Mouse (Mus musculus): ENCODE measurements at regions not wholly inside any gene's neighbourhood (a gene's known extent, or its start where the extent isn't known, plus 50 kb on each side); places are given as distances from the start of the nearest gene placed in this dataset.

GRCm38 (mm10) chr13:110882661-110883172 lies 372.1 kb upstream of the Actbl2 start:
- no peak for TF ChIP-seq CTCF (IDR thresholded peaks at IDR 0.05; ENCODE audit: low read depth)
- Histone ChIP-seq H3K27ac (ENCODE audit: low read depth, low read length) (no peak overlapping the region), H3K36me3 (ENCODE audit: insufficient read depth) (no peaks in the 10 kb centered on the region), H3K9me3 (ENCODE audit: low read length) (no peaks in the 10 kb centered on the region), H3K4me1 (ENCODE audit: insufficient read depth) (no peaks in the 10 kb centered on the region; the same call in 1 of the 2 replicates), H3K4me3 (ENCODE audit: low read depth, low read length) (no peak overlapping the region), H3K4me2 (ENCODE audit: low read depth) (no peak overlapping the region), H3K27me3 (ENCODE audit: insufficient read depth, low read length) (no peaks in the 10 kb centered on the region), H3K9ac (no peak overlapping the region)
- DNase-seq (peak; percentile 48), ATAC-seq (peak; percentile 27; the same call in 1 of the 2 replicates)
- WGBS, result 50% methylated on average over 10 of the region's 10 CpGs

- ATAC-seq (no peak), DNase-seq (no peak)
- Histone ChIP-seq H3K27me3 (ENCODE audit: insufficient read depth, low read length) (no peaks in the 10 kb centered on the region), H3K4me1 (ENCODE audit: insufficient read depth) (no peaks in the 10 kb centered on the region), H3K9me3 (ENCODE audit: low read length) (no peaks in the 10 kb centered on the region), H3K27ac (ENCODE audit: low read depth, low read length) (no peak overlapping the region), H3K36me3 (ENCODE audit: insufficient read depth) (no peaks in the 10 kb centered on the region), H3K4me3 (ENCODE audit: low read depth, low read length) (no peak overlapping the region), H3K9ac (no peak overlapping the region), H3K4me2 (ENCODE audit: low read depth) (no peak overlapping the region)
- 83% methylated on average over 6 of the region's 6 CpGs for WGBS
- TF ChIP-seq CTCF (IDR thresholded peaks at IDR 0.05; ENCODE audit: low read depth), result no peak
These were observed 360.9 kb upstream of the Actbl2 start for GRCm38 (mm10) chr13:110893909-110894308.

- DNase-seq, result no peak
- 87% methylated on average over 6 of the region's 6 CpGs for WGBS
- H3K4me1 ChIP-seq (ENCODE audit: insufficient read depth), result no peaks in the 10 kb centered on the region
- no peaks in the 10 kb centered on the region for H3K36me3 ChIP-seq (ENCODE audit: insufficient read depth)
- no peak overlapping the region for H3K4me3 ChIP-seq (ENCODE audit: low read depth, low read length)
- no peak for ATAC-seq
- no peak overlapping the region for H3K4me2 ChIP-seq (ENCODE audit: low read depth)
- H3K9ac ChIP-seq, result no peak overlapping the region
- no peaks in the 10 kb centered on the region for H3K27me3 ChIP-seq (ENCODE audit: insufficient read depth, low read length)
- TF ChIP-seq CTCF (IDR thresholded peaks at IDR 0.05; ENCODE audit: low read depth), result no peak
- H3K27ac ChIP-seq (ENCODE audit: low read depth, low read length), result no peak overlapping the region
- H3K9me3 ChIP-seq (ENCODE audit: low read length), result no peaks in the 10 kb centered on the region
These were observed 359.5 kb upstream of the Actbl2 start for GRCm38 (mm10) chr13:110895349-110895748.

GRCm38 (mm10) chr13:110895900-110896299 lies 358.9 kb upstream of the Actbl2 start:
- no peaks in the 10 kb centered on the region for H3K4me1 ChIP-seq (ENCODE audit: insufficient read depth)
- no peaks in the 10 kb centered on the region for H3K27me3 ChIP-seq (ENCODE audit: insufficient read depth, low read length)
- no peak overlapping the region for H3K4me2 ChIP-seq (ENCODE audit: low read depth)
- DNase-seq, result no peak
- H3K27ac ChIP-seq (ENCODE audit: low read depth, low read length), result no peak overlapping the region
- WGBS, result 60% methylated on average over 8 of the region's 8 CpGs
- H3K36me3 ChIP-seq (ENCODE audit: insufficient read depth), result no peaks in the 10 kb centered on the region
- no peaks in the 10 kb centered on the region for H3K9me3 ChIP-seq (ENCODE audit: low read length)
- H3K9ac ChIP-seq, result no peak overlapping the region
- no peak for ATAC-seq
- TF ChIP-seq CTCF (IDR thresholded peaks at IDR 0.05; ENCODE audit: low read depth), result no peak
- H3K4me3 ChIP-seq (ENCODE audit: low read depth, low read length), result no peak overlapping the region

- no peak for ATAC-seq
- WGBS, result 63% methylated on average over 4 of the region's 4 CpGs
- H3K9me3 ChIP-seq (ENCODE audit: low read length), result no peaks in the 10 kb centered on the region
- no peaks in the 10 kb centered on the region for H3K27me3 ChIP-seq (ENCODE audit: insufficient read depth, low read length)
- no peak for TF ChIP-seq CTCF (IDR thresholded peaks at IDR 0.05; ENCODE audit: low read depth)
- H3K4me1 ChIP-seq (ENCODE audit: insufficient read depth), result no peaks in the 10 kb centered on the region
- DNase-seq, result no peak
- no peak overlapping the region for H3K9ac ChIP-seq
- no peaks in the 10 kb centered on the region for H3K36me3 ChIP-seq (ENCODE audit: insufficient read depth)
- H3K4me3 ChIP-seq (ENCODE audit: low read depth, low read length), result no peak overlapping the region
- H3K4me2 ChIP-seq (ENCODE audit: low read depth), result no peak overlapping the region
- H3K27ac ChIP-seq (ENCODE audit: low read depth, low read length), result no peak overlapping the region
These were observed 357.2 kb upstream of the Actbl2 start for GRCm38 (mm10) chr13:110897621-110898020.

- DNase-seq, result peak; percentile 41
- no peak for TF ChIP-seq CTCF (IDR thresholded peaks at IDR 0.05; ENCODE audit: low read depth)
- WGBS, result 57% methylated on average over 7 of the region's 7 CpGs
- no peak overlapping the region for H3K9ac ChIP-seq
- H3K4me1 ChIP-seq (ENCODE audit: insufficient read depth), result no peaks in the 10 kb centered on the region
- no peaks in the 10 kb centered on the region for H3K27me3 ChIP-seq (ENCODE audit: insufficient read depth, low read length)
- H3K4me2 ChIP-seq (ENCODE audit: low read depth), result no peak overlapping the region
- ATAC-seq, result peak; percentile 48; the same call in 1 of the 2 replicates
- H3K9me3 ChIP-seq (ENCODE audit: low read length), result no peaks in the 10 kb centered on the region
- no peak overlapping the region for H3K27ac ChIP-seq (ENCODE audit: low read depth, low read length)
- no peak overlapping the region for H3K4me3 ChIP-seq (ENCODE audit: low read depth, low read length)
- H3K36me3 ChIP-seq (ENCODE audit: insufficient read depth), result no peaks in the 10 kb centered on the region
These were observed 351.7 kb upstream of the Actbl2 start for GRCm38 (mm10) chr13:110902994-110903644.

GRCm38 (mm10) chr13:110907319-110907955 lies 347.4 kb upstream of the Actbl2 start:
- Histone ChIP-seq H3K9me3 (ENCODE audit: low read length) (no peaks in the 10 kb centered on the region), H3K4me1 (ENCODE audit: insufficient read depth) (no peaks in the 10 kb centered on the region), H3K9ac (no peak overlapping the region), H3K36me3 (ENCODE audit: insufficient read depth) (no peaks in the 10 kb centered on the region), H3K4me3 (ENCODE audit: low read depth, low read length) (no peak overlapping the region), H3K27ac (ENCODE audit: low read depth, low read length) (no peak overlapping the region), H3K4me2 (ENCODE audit: low read depth) (no peak overlapping the region), H3K27me3 (ENCODE audit: insufficient read depth, low read length) (no peaks in the 10 kb centered on the region)
- 62% methylated on average over 6 of the region's 6 CpGs for WGBS
- no peak for TF ChIP-seq CTCF (IDR thresholded peaks at IDR 0.05; ENCODE audit: low read depth)
- ATAC-seq, result no peak
- DNase-seq, result no peak

Data from forebrain, postnatal 0 days (tissue).